Mouse (Mus musculus) kidney, adult 2 months (tissue): ENCODE measurements around the gene Zbed4.

Source experiments
- CTCF ChIP-seq: fragments of 200-500 bp; conservative IDR thresholded peaks from 2 replicates; pipeline ENCODE4 v1.5.1; 2011; ENCODE audit warnings: low read depth, mild to moderate bottlenecking, control low read depth, low read length, moderate library complexity, mixed read lengths; ENCODE audit not compliant: insufficient read depth, insufficient read length
- POLR2A ChIP-seq: fragments of 200-500 bp; IDR thresholded peaks from one replicate; pipeline ENCODE4 v1.6.1; 2011; ENCODE audit warnings: low read depth, low read length, control low read depth

- no peak for TF ChIP-seq CTCF
- no peak for TF ChIP-seq POLR2A
Measured at GRCm38 (mm10) chr15:88752403-88752733, 908 bp downstream of the Zbed4 start.
